Mouse (Mus musculus) spleen, postnatal 0 days (tissue): ENCODE results near the gene Olfr1316. TPM values are rescaled to one million over a fixed set of nuclear protein-coding genes. Genes with fewer than 3 reads are reported as not detected.

Experiments used
- polyA plus RNA-seq: library from polyadenylated mRNA; unstranded; fragments of >200 nt; fragmentation: Nextera tagmentation; extraction: Ambion mirVana; gene quantifications from 2 replicates; pipeline ENCODE4 v1.2.1, GENCODE M21; 2015

The Olfr1316 gene
- not detected in 2 replicates for polyA plus RNA-seq

DNA sequence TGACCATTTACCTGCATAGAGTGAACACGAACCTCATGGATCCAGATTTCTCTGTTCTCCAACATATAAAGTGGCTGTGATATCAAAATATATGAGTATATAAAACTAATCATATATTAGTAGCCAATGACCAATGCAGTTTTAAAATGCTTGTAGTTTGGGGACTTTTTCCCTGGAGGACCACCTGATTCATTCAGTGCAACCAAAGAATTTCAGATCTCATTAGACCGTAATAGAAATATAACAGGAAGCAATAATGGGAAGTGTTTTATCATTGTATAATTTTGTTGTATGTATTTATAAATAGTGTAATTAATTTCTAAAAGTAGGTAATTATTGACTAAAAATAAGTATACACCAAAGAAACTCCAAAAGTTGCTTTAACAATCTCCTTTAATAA is at the start of gene Olfr1316:
Gene Olfr1316, minus strand, starts transcription at position 101 of the 400 bp plus-strand sequence.

GRCm38 (mm10) chr2:112153898-112154297 is 19.1 kb upstream of the Olfr1316 start, which contains the start of gene Olfr1318:
Gene Olfr1318, plus strand, starts transcription at chr2:112154198.

GRCm38 (mm10) chr2:112140029-112140428 is 5.3 kb upstream of the Olfr1316 start, which contains the start of gene Olfr1317:
Gene Olfr1317, plus strand, starts transcription at chr2:112140329.

GRCm38 (mm10) chr2:112115340-112115739 is 19.4 kb downstream of the Olfr1316 start, which contains the start of gene Olfr1315-ps1:
Gene Olfr1315-ps1, minus strand, starts transcription at chr2:112115440.

GRCm38 (mm10) chr2:112096681-112097080 is 38.1 kb downstream of the Olfr1316 start, which contains the start of gene Olfr1314:
Gene Olfr1314, minus strand, starts transcription at chr2:112096781.

GRCm38 (mm10) chr2:112077743-112078142 is 57.0 kb downstream of the Olfr1316 start, which contains the start of gene Olfr1313:
Gene Olfr1313, minus strand, starts transcription at chr2:112077843.

Other genes with a start within 250 kb of the Olfr1316 start
- gene Olfr1306, start 218.7 kb downstream of the Olfr1316 start, polyA plus RNA-seq: not detected in 2 replicates
- gene Olfr1307, start 185.5 kb downstream of the Olfr1316 start, polyA plus RNA-seq: not detected in 2 replicates
- not detected in 2 replicates for gene Olfr1308, start 170.0 kb downstream of the Olfr1316 start, polyA plus RNA-seq
- gene Olfr1309, start 144.7 kb downstream of the Olfr1316 start, polyA plus RNA-seq: not detected in 2 replicates
- not detected in 2 replicates for gene Olfr1310, start 122.3 kb downstream of the Olfr1316 start, polyA plus RNA-seq
- gene Olfr1311, start 110.6 kb downstream of the Olfr1316 start, polyA plus RNA-seq: not detected in 2 replicates
- gene Olfr1312, start 84.7 kb downstream of the Olfr1316 start, polyA plus RNA-seq: not detected in 2 replicates
- gene Olfr1313, start 57.1 kb downstream of the Olfr1316 start, polyA plus RNA-seq: not detected in 2 replicates
- not detected in 2 replicates for gene Olfr1314, start 38.2 kb downstream of the Olfr1316 start, polyA plus RNA-seq
- gene Olfr1315-ps1, start 19.5 kb downstream of the Olfr1316 start, polyA plus RNA-seq: not detected in 2 replicates
- not detected in 2 replicates for gene Olfr1317, start 5.4 kb upstream of the Olfr1316 start, polyA plus RNA-seq
- 0.04 TPM in 1 of 2 replicates, not detected in the other for gene Olfr1318, start 19.2 kb upstream of the Olfr1316 start, polyA plus RNA-seq
- 5.5 and 8.4 TPM in 2 replicates for gene Lpcat4, start 104.5 kb upstream of the Olfr1316 start, polyA plus RNA-seq
- 0.04 TPM in 1 of 2 replicates, not detected in the other for gene Nutm1, start 124.3 kb upstream of the Olfr1316 start, polyA plus RNA-seq
- 190 and 201 TPM in 2 replicates for gene Nop10, start 126.9 kb upstream of the Olfr1316 start, polyA plus RNA-seq
- 10.8 and 14.1 TPM in 2 replicates for gene Slc12a6, start 130.8 kb upstream of the Olfr1316 start, polyA plus RNA-seq
- gene Gm21985, start 131.3 kb upstream of the Olfr1316 start, polyA plus RNA-seq: not detected in 2 replicates
- gene Emc4, start 233.1 kb upstream of the Olfr1316 start, polyA plus RNA-seq: 44.8 and 54.7 TPM in 2 replicates
- 18.3 and 19.0 TPM in 2 replicates for gene Katnbl1, start 244.2 kb upstream of the Olfr1316 start, polyA plus RNA-seq